Mouse (Mus musculus) forebrain, embryonic 15.5 days (tissue): ENCODE data around the gene Prickle1. TPM values are rescaled to one million over a fixed set of nuclear protein-coding genes. Genes with fewer than 3 reads are reported as not detected.

Source experiments
- ATAC-seq: fragments of 200-750 bp; cut with Nextera tagmentation; replicated peaks from 2 replicates; pipeline ENCODE4 v1.8.0; 2017; ENCODE audit warnings: mild to moderate bottlenecking, moderate TSS enrichment, moderate library complexity
- H3K27ac ChIP-seq: fragments of 300-500 bp; sonication (generic); replicated peaks from 2 replicates; pipeline ENCODE4 v1.5.1; 2015; ENCODE audit warnings: mild to moderate bottlenecking, inconsistent platforms
- H3K27me3 ChIP-seq: fragments of 300-500 bp; sonication (generic); 2 replicates; pipeline ENCODE4 v1.6.1; 2015; ENCODE audit warnings: inconsistent platforms
- H3K36me3 ChIP-seq: fragments of 300-500 bp; sonication (generic); 2 replicates; pipeline ENCODE4 v1.6.1; 2015; ENCODE audit warnings: mild to moderate bottlenecking, inconsistent platforms
- H3K4me1 ChIP-seq: fragments of 300-500 bp; sonication (generic); 2 replicates; pipeline ENCODE4 v1.6.1; 2015; ENCODE audit warnings: inconsistent platforms
- H3K4me2 ChIP-seq: fragments of 300-500 bp; sonication (generic); replicated peaks from 2 replicates; pipeline ENCODE4 v1.6.1; 2015; ENCODE audit warnings: mild to moderate bottlenecking, inconsistent platforms
- H3K4me3 ChIP-seq: fragments of 300-500 bp; sonication (generic); 2 replicates; pipeline ENCODE4 v1.5.1; 2015; ENCODE audit warnings: mild to moderate bottlenecking, inconsistent platforms
- H3K9ac ChIP-seq: fragments of 300-500 bp; sonication (generic); replicated peaks from 2 replicates; pipeline ENCODE4 v1.6.1; 2015; ENCODE audit warnings: mild to moderate bottlenecking, inconsistent platforms
- H3K9me3 ChIP-seq: fragments of 300-500 bp; sonication (generic); 2 replicates; pipeline ENCODE4 v1.6.1; 2016; ENCODE audit warnings: inconsistent platforms
- WGBS: fragments of 180-500 bp; shearing (Covaris S2); methylation state at CpG from one replicate; pipeline ENCODE4 v1.1.7; 2015; ENCODE audit warnings: mixed read lengths; 5-methylcytosine and 5-hydroxymethylcytosine counted together
- polyA plus RNA-seq: library from polyadenylated mRNA; unstranded; fragments of >200 nt; fragmentation: Nextera tagmentation; extraction: Ambion mirVana; gene quantifications from 2 replicates; pipeline ENCODE4 v1.2.1, GENCODE M21; 2015

Gene Prickle1
- polyA plus RNA-seq, 1 experiment from 2014 or later = 18.0 TPM

GRCm38 (mm10) chr15:93591831-93592321 is 3.8 kb downstream of the Prickle1 start:
- no peak for ATAC-seq
- WGBS = 5% methylated on average over 12 of the region's 12 CpGs

GRCm38 (mm10) chr15:93591371-93591770 is 4.3 kb downstream of the Prickle1 start:
- peak overlapping the region; percentile 22 for H3K4me3 ChIP-seq
- H3K9me3 ChIP-seq = no peaks in the 10 kb centered on the region
- peak overlapping the region; percentile 20; the same call in 1 of the 2 replicates for H3K9ac ChIP-seq
- no peaks in the 10 kb centered on the region for H3K27me3 ChIP-seq
- no peaks in the 10 kb centered on the region for H3K36me3 ChIP-seq
- no peak overlapping the region for H3K27ac ChIP-seq
- WGBS = 30% methylated on average over 7 of the region's 7 CpGs
- no peak for ATAC-seq
- H3K4me2 ChIP-seq = peak overlapping the region; percentile 45
- peaks cover 25% of the 10 kb centered on the region for H3K4me1 ChIP-seq

More at GRCm38 (mm10) chr15:93591831-93592321, 3.8 kb downstream of the Prickle1 start:
- no peak overlapping the region for H3K27ac ChIP-seq
- H3K9me3 ChIP-seq = no peaks in the 10 kb centered on the region
- peak overlapping the region; percentile 45 for H3K4me2 ChIP-seq
- no peaks in the 10 kb centered on the region for H3K27me3 ChIP-seq
- H3K9ac ChIP-seq = peak overlapping the region; percentile 20; the same call in 1 of the 2 replicates
- peak overlapping the region; percentile 22 for H3K4me3 ChIP-seq
- H3K4me1 ChIP-seq = peaks cover 27% of the 10 kb centered on the region
- H3K36me3 ChIP-seq = no peaks in the 10 kb centered on the region

GRCm38 (mm10) chr15:93588401-93588800 is 7.3 kb downstream of the Prickle1 start:
- Histone ChIP-seq H3K36me3 (no peaks in the 10 kb centered on the region), H3K9me3 (no peaks in the 10 kb centered on the region), H3K27ac (no peak overlapping the region), H3K4me1 (peaks cover 13% of the 10 kb centered on the region), H3K4me3 (no peak overlapping the region), H3K27me3 (no peaks in the 10 kb centered on the region), H3K9ac (no peak overlapping the region), H3K4me2 (no peak overlapping the region)
- no peak for ATAC-seq
- WGBS = 66% methylated on average over 6 of the region's 6 CpGs

- 83% methylated on average over 8 of the region's 8 CpGs for WGBS
- Histone ChIP-seq H3K36me3 (no peaks in the 10 kb centered on the region), H3K4me2 (no peak overlapping the region), H3K4me1 (peaks cover 13% of the 10 kb centered on the region), H3K9ac (no peak overlapping the region), H3K27me3 (no peaks in the 10 kb centered on the region), H3K9me3 (no peaks in the 10 kb centered on the region), H3K4me3 (no peak overlapping the region), H3K27ac (no peak overlapping the region)
- no peak for ATAC-seq
These were observed 8.0 kb downstream of the Prickle1 start for GRCm38 (mm10) chr15:93587660-93588059.

- Histone ChIP-seq H3K36me3 (no peaks in the 10 kb centered on the region), H3K4me1 (no peaks in the 10 kb centered on the region), H3K4me2 (no peak overlapping the region), H3K9me3 (no peaks in the 10 kb centered on the region), H3K27ac (no peak overlapping the region), H3K9ac (no peak overlapping the region), H3K27me3 (no peaks in the 10 kb centered on the region), H3K4me3 (no peak overlapping the region)
- WGBS = 79% methylated on average over 11 of the region's 11 CpGs
- ATAC-seq = no peak
These were observed 12.6 kb downstream of the Prickle1 start for GRCm38 (mm10) chr15:93583051-93583450.

GRCm38 (mm10) chr15:93581736-93582135 is 14.0 kb downstream of the Prickle1 start:
- Histone ChIP-seq H3K27me3 (no peaks in the 10 kb centered on the region), H3K4me3 (no peak overlapping the region), H3K4me2 (no peak overlapping the region), H3K27ac (no peak overlapping the region), H3K9ac (no peak overlapping the region), H3K4me1 (no peaks in the 10 kb centered on the region), H3K9me3 (no peaks in the 10 kb centered on the region), H3K36me3 (no peaks in the 10 kb centered on the region)
- 91% methylated on average over 8 of the region's 8 CpGs for WGBS
- ATAC-seq = no peak

GRCm38 (mm10) chr15:93579899-93580298 is 15.8 kb downstream of the Prickle1 start:
- no peaks in the 10 kb centered on the region for H3K4me1 ChIP-seq
- ATAC-seq = no peak
- 37% methylated on average over 9 of the region's 9 CpGs for WGBS
- H3K27ac ChIP-seq = no peak overlapping the region; the same call in 1 of the 2 replicates
- H3K4me2 ChIP-seq = no peak overlapping the region
- H3K36me3 ChIP-seq = no peaks in the 10 kb centered on the region
- no peaks in the 10 kb centered on the region for H3K9me3 ChIP-seq
- no peak overlapping the region for H3K4me3 ChIP-seq
- H3K27me3 ChIP-seq = no peaks in the 10 kb centered on the region
- no peak overlapping the region for H3K9ac ChIP-seq

GRCm38 (mm10) chr15:93579100-93579499 is 16.6 kb downstream of the Prickle1 start:
- Histone ChIP-seq H3K27me3 (no peaks in the 10 kb centered on the region), H3K4me2 (no peak overlapping the region), H3K9ac (no peak overlapping the region), H3K4me3 (no peak overlapping the region), H3K27ac (no peak overlapping the region), H3K9me3 (no peaks in the 10 kb centered on the region), H3K36me3 (no peaks in the 10 kb centered on the region), H3K4me1 (no peaks in the 10 kb centered on the region)
- 91% methylated on average over 9 of the region's 9 CpGs for WGBS
- ATAC-seq = no peak

GRCm38 (mm10) chr15:93576361-93576760 is 19.3 kb downstream of the Prickle1 start:
- WGBS = 79% methylated on average over 9 of the region's 9 CpGs
- H3K9me3 ChIP-seq = no peaks in the 10 kb centered on the region
- no peaks in the 10 kb centered on the region for H3K36me3 ChIP-seq
- no peak overlapping the region for H3K9ac ChIP-seq
- H3K27ac ChIP-seq = no peak overlapping the region
- no peaks in the 10 kb centered on the region for H3K27me3 ChIP-seq
- no peaks in the 10 kb centered on the region for H3K4me1 ChIP-seq
- H3K4me3 ChIP-seq = no peak overlapping the region
- no peak for ATAC-seq
- H3K4me2 ChIP-seq = no peak overlapping the region

GRCm38 (mm10) chr15:93575884-93576283 is 19.8 kb downstream of the Prickle1 start:
- no peak overlapping the region for H3K27ac ChIP-seq
- peak; percentile 83 for ATAC-seq
- WGBS = 3% methylated on average over 5 of the region's 5 CpGs
- no peaks in the 10 kb centered on the region for H3K4me1 ChIP-seq
- H3K36me3 ChIP-seq = no peaks in the 10 kb centered on the region
- no peaks in the 10 kb centered on the region for H3K27me3 ChIP-seq
- H3K4me3 ChIP-seq = no peak overlapping the region
- H3K4me2 ChIP-seq = no peak overlapping the region
- H3K9me3 ChIP-seq = no peaks in the 10 kb centered on the region
- no peak overlapping the region for H3K9ac ChIP-seq

GRCm38 (mm10) chr15:93572889-93573288 is 22.8 kb downstream of the Prickle1 start:
- Histone ChIP-seq H3K4me1 (peaks cover 5% of the 10 kb centered on the region), H3K4me3 (no peak overlapping the region), H3K4me2 (no peak overlapping the region), H3K27ac (no peak overlapping the region), H3K27me3 (no peaks in the 10 kb centered on the region), H3K9me3 (no peaks in the 10 kb centered on the region), H3K36me3 (no peaks in the 10 kb centered on the region), H3K9ac (no peak overlapping the region)
- 95% methylated on average over 10 of the region's 10 CpGs for WGBS
- ATAC-seq = no peak

- 63% methylated on average over 11 of the region's 11 CpGs for WGBS
- no peak for ATAC-seq
- no peaks in the 10 kb centered on the region for H3K27me3 ChIP-seq
- no peak overlapping the region for H3K4me2 ChIP-seq
- H3K9ac ChIP-seq = no peak overlapping the region
- H3K9me3 ChIP-seq = no peaks in the 10 kb centered on the region
- H3K36me3 ChIP-seq = no peaks in the 10 kb centered on the region
- peaks cover 9% of the 10 kb centered on the region for H3K4me1 ChIP-seq
- H3K27ac ChIP-seq = no peak overlapping the region
- no peak overlapping the region for H3K4me3 ChIP-seq
These were observed 24.7 kb downstream of the Prickle1 start for GRCm38 (mm10) chr15:93570881-93571495.

- 77% methylated on average over 3 of the region's 3 CpGs for WGBS
- Histone ChIP-seq H3K9me3 (no peaks in the 10 kb centered on the region), H3K4me1 (peaks cover 9% of the 10 kb centered on the region), H3K4me2 (no peak overlapping the region), H3K9ac (no peak overlapping the region), H3K27me3 (no peaks in the 10 kb centered on the region), H3K27ac (no peak overlapping the region), H3K36me3 (no peaks in the 10 kb centered on the region), H3K4me3 (no peak overlapping the region)
- no peak for ATAC-seq
These were observed 26.8 kb downstream of the Prickle1 start for GRCm38 (mm10) chr15:93568911-93569310.
